Mouse (Mus musculus): ENCODE measurements around the gene Timp2. TPM values are rescaled to one million over a fixed set of nuclear protein-coding genes. Genes with fewer than 3 reads are reported as not detected.
"Not testable (repeated sequence)": the region's sequence is repeated elsewhere in the genome, so short reads cannot be mapped to it uniquely, and the experiment has no call there.

Gene Timp2
- polyA plus RNA-seq, 1 experiment, result 78.8 TPM

DNA sequence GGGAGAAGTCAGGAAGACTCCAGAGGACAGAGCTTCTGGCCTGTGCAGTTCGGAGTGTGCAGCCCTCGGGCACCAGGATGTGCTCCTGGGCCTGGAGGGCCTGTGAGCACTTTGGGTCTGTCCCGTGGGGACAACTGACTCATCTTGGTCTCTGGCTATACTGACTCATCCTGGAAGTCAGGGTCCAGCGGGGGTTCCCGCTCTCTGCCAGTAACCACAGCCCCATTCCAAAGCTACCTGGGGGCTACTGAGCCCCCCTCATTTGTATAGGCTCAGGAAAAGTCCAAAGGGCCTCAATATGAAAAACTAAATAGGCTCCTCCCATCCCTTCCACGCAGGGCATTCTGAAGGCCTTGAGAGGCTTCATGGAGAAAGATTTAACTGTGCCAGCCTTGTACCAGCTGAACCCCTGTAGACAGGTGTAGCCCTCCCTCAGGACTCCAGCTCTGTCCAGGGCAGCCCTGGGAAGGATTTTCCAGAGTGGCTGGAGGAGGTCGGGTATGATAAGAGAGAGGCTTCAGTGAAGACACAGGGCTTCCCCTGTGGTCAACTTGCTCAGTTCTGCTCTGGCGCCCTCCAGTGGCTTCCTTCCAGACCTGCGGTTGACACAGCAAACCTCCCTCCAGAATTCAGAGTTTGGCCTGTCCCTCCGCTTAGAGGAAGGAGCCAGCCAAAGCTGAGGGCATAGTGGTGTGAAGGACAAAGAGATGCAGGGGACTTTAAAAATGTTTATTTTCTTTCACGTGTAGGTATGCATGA is 23.9 kb upstream of the Timp2 start:
- WGBS, result 52% methylated on average over 11 of the region's 11 CpGs
- no peaks in the 10 kb centered on the region for H3K27me3 ChIP-seq (ENCODE audit: control insufficient read depth, insufficient read depth, low read length)
- H3K36me3 ChIP-seq (ENCODE audit: control insufficient read depth, insufficient read depth, low read length), result no peaks in the 10 kb centered on the region
- H3K27ac ChIP-seq (ENCODE audit: control insufficient read depth, insufficient read depth, low read length), result no peak overlapping the region
- no peaks in the 10 kb centered on the region for H3K4me1 ChIP-seq (replicated peaks; ENCODE audit: control insufficient read depth, insufficient read depth, low read length)
- no peak overlapping the region for H3K4me3 ChIP-seq (ENCODE audit: control insufficient read depth, insufficient read depth, low read length)
- TF ChIP-seq CTCF (IDR thresholded peaks at IDR 0.05; ENCODE audit: borderline replicate concordance, control insufficient read depth, extremely low read depth, insufficient read depth, low read length, poor library complexity), result peak; percentile 77
- TF ChIP-seq POLR2A (IDR thresholded peaks at IDR 0.05; ENCODE audit: control insufficient read depth, extremely low read depth, insufficient read depth, low read length, poor library complexity), result no peak
- peak; percentile 82 for DNase-seq

DNA sequence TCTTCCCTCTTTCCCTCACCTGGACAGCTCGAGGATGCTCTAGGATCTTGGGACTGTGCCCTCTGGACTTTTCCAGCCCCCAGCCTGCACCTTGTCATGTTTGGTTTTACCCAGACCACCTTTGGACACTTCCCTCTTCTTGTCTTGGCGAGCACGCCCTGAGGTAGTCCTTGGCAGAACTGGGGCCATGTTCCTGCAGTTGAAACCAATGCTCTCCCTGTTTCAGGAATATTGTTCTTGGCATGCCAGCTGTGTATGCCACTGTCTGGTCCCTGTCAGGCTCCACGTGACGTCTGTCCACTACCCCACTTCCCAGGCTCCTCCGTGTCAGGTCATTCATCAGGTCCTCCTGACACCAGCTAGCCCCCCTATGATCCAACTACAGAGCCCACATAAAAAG is 23.1 kb upstream of the Timp2 start:
- Histone ChIP-seq H3K4me3 (ENCODE audit: control insufficient read depth, insufficient read depth, low read length) (no peak overlapping the region), H3K36me3 (ENCODE audit: control insufficient read depth, insufficient read depth, low read length) (no peaks in the 10 kb centered on the region), H3K27ac (ENCODE audit: control insufficient read depth, insufficient read depth, low read length) (no peak overlapping the region), H3K4me1 (replicated peaks; ENCODE audit: control insufficient read depth, insufficient read depth, low read length) (no peaks in the 10 kb centered on the region), H3K27me3 (ENCODE audit: control insufficient read depth, insufficient read depth, low read length) (no peaks in the 10 kb centered on the region)
- WGBS, result 97% methylated on average over 6 of the region's 6 CpGs
- no peak for TF ChIP-seq CTCF (IDR thresholded peaks at IDR 0.05; ENCODE audit: borderline replicate concordance, control insufficient read depth, extremely low read depth, insufficient read depth, low read length, poor library complexity)
- TF ChIP-seq POLR2A (IDR thresholded peaks at IDR 0.05; ENCODE audit: control insufficient read depth, extremely low read depth, insufficient read depth, low read length, poor library complexity), result no peak
- no peak for DNase-seq

DNA sequence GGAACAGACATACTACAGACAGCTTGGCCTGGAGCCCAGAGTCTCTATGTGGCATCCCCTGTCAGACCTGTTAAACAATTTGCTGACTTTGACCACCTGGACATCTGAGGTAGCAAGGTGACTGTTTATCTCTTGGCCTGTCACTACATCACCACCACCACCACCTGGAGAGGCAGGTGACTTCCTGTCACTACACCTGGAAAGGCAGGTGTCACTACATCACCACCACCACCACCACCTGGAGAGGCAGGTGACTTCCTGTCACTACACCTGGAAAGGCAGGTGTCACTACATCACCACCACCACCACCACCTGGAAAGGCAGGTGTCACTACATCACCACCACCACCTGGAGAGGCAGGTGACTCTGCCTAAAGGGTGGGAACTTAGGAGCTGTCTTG is 20.8 kb upstream of the Timp2 start:
- not testable (repeated sequence) for DNase-seq; H3K27ac ChIP-seq (ENCODE audit: control insufficient read depth, insufficient read depth, low read length)

DNA sequence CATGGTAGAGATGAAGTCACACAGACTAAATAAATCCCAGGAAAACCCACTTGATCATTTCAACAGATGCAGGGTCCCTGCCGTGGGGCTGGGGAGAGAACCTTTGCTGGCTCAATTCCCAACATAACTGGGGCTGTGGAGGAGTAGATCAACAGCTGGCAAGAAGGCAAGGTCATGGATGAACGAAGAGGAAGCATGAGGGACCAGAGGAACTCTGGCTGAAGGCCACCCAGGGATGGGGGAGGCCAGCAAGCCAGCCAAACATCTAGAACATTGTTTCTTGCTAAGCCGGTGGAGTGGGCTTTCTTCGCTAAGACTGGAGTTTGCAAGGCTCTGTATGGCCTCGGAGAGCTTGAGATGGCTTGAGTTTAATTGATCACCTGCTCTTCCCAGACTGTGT is 20.3 kb upstream of the Timp2 start:
- TF ChIP-seq CTCF (IDR thresholded peaks at IDR 0.05; ENCODE audit: borderline replicate concordance, control insufficient read depth, extremely low read depth, insufficient read depth, low read length, poor library complexity) (no peak), POLR2A (IDR thresholded peaks at IDR 0.05; ENCODE audit: control insufficient read depth, extremely low read depth, insufficient read depth, low read length, poor library complexity) (no peak)
- no peaks in the 10 kb centered on the region for H3K27me3 ChIP-seq (ENCODE audit: control insufficient read depth, insufficient read depth, low read length)
- no peaks in the 10 kb centered on the region for H3K36me3 ChIP-seq (ENCODE audit: control insufficient read depth, insufficient read depth, low read length)
- 91% methylated on average over 5 of the region's 5 CpGs for WGBS
- no peak overlapping the region for H3K27ac ChIP-seq (ENCODE audit: control insufficient read depth, insufficient read depth, low read length)
- DNase-seq, result no peak
- no peak overlapping the region for H3K4me3 ChIP-seq (ENCODE audit: control insufficient read depth, insufficient read depth, low read length)
- H3K4me1 ChIP-seq (replicated peaks; ENCODE audit: control insufficient read depth, insufficient read depth, low read length), result no peaks in the 10 kb centered on the region

More for the DNA sequence above, 20.8 kb upstream of the Timp2 start:
- H3K4me3 ChIP-seq (ENCODE audit: control insufficient read depth, insufficient read depth, low read length); H3K27me3 ChIP-seq (ENCODE audit: control insufficient read depth, insufficient read depth, low read length); H3K36me3 ChIP-seq (ENCODE audit: control insufficient read depth, insufficient read depth, low read length); H3K4me1 ChIP-seq (replicated peaks; ENCODE audit: control insufficient read depth, insufficient read depth, low read length): not testable (repeated sequence)

DNA sequence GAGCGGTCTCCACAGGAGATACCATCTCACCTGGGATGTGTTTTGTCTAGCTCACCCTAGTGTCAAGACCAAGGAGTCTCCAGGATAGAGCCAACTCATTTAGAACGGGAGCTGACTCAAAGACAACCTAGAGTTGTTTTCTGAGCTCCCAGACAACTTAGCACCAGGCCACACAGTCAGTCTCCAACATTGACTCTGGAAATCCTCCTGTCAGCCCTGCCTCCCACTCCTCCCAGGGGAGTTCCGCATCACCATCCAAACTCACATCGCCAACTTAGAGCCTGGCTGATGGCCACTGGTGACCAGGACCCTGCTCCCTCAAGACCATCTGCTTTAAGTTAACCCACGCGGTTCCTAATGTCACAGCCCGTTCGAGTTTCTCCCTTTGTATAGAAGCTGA is 19.9 kb upstream of the Timp2 start:
- Histone ChIP-seq H3K27me3 (ENCODE audit: control insufficient read depth, insufficient read depth, low read length) (no peaks in the 10 kb centered on the region), H3K27ac (ENCODE audit: control insufficient read depth, insufficient read depth, low read length) (no peak overlapping the region), H3K36me3 (ENCODE audit: control insufficient read depth, insufficient read depth, low read length) (no peaks in the 10 kb centered on the region), H3K4me3 (ENCODE audit: control insufficient read depth, insufficient read depth, low read length) (no peak overlapping the region), H3K4me1 (replicated peaks; ENCODE audit: control insufficient read depth, insufficient read depth, low read length) (no peaks in the 10 kb centered on the region)
- no peak for DNase-seq
- 95% methylated on average over 8 of the region's 8 CpGs for WGBS
- TF ChIP-seq POLR2A (IDR thresholded peaks at IDR 0.05; ENCODE audit: control insufficient read depth, extremely low read depth, insufficient read depth, low read length, poor library complexity), result no peak
- no peak for TF ChIP-seq CTCF (IDR thresholded peaks at IDR 0.05; ENCODE audit: borderline replicate concordance, control insufficient read depth, extremely low read depth, insufficient read depth, low read length, poor library complexity)

DNA sequence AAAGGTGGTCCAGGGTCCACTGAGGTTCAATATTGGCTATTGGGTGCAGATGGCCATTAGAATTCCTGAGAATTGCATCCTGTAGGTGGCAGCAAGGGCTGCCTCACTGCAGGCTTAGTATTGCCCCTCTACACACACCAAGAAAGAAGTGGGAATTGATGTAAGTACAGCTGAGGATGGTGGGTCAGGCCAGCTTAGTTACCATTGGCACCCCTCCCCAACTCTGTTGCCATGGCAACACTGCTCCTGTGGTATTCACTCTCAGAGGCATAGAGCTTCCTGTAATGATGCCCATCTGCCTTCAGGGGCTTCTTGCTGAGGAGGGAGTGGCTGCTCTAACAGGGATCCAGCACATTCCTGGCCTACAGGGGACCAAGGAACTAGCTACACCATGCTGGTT is 19.5 kb upstream of the Timp2 start:
- no peaks in the 10 kb centered on the region for H3K4me1 ChIP-seq (replicated peaks; ENCODE audit: control insufficient read depth, insufficient read depth, low read length)
- no peaks in the 10 kb centered on the region for H3K36me3 ChIP-seq (ENCODE audit: control insufficient read depth, insufficient read depth, low read length)
- DNase-seq, result no peak
- no peak overlapping the region for H3K27ac ChIP-seq (ENCODE audit: control insufficient read depth, insufficient read depth, low read length)
- no peak overlapping the region for H3K4me3 ChIP-seq (ENCODE audit: control insufficient read depth, insufficient read depth, low read length)
- H3K27me3 ChIP-seq (ENCODE audit: control insufficient read depth, insufficient read depth, low read length), result no peaks in the 10 kb centered on the region
- TF ChIP-seq CTCF (IDR thresholded peaks at IDR 0.05; ENCODE audit: borderline replicate concordance, control insufficient read depth, extremely low read depth, insufficient read depth, low read length, poor library complexity) (no peak), POLR2A (IDR thresholded peaks at IDR 0.05; ENCODE audit: control insufficient read depth, extremely low read depth, insufficient read depth, low read length, poor library complexity) (no peak)

DNA sequence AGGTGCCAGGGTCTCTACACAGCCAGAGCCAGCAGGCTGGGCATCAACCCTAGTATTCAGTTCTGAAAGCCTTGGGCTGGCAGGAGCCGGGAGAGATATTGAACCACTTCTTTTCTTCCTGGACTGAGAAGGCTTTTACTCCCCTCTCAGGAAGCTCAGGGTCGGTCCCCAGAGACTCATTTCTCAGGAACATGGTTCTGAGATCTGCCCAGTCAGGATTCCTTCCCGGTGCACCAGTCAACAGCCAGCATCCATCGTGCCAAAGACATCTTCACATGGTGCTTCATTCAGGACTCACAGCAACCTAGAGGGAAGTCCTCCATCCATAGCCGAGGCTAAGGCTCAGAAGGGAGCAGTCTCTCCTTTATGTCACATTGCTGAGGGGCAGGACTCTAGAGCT is 19.0 kb upstream of the Timp2 start:
- no peaks in the 10 kb centered on the region for H3K36me3 ChIP-seq (ENCODE audit: control insufficient read depth, insufficient read depth, low read length)
- no peak overlapping the region for H3K27ac ChIP-seq (ENCODE audit: control insufficient read depth, insufficient read depth, low read length)
- no peak overlapping the region for H3K4me3 ChIP-seq (ENCODE audit: control insufficient read depth, insufficient read depth, low read length)
- TF ChIP-seq POLR2A (IDR thresholded peaks at IDR 0.05; ENCODE audit: control insufficient read depth, extremely low read depth, insufficient read depth, low read length, poor library complexity), result no peak
- no peak for TF ChIP-seq CTCF (IDR thresholded peaks at IDR 0.05; ENCODE audit: borderline replicate concordance, control insufficient read depth, extremely low read depth, insufficient read depth, low read length, poor library complexity)
- 85% methylated on average over 5 of the region's 5 CpGs for whole genome bisulfite sequencing
- H3K4me1 ChIP-seq (replicated peaks; ENCODE audit: control insufficient read depth, insufficient read depth, low read length), result no peaks in the 10 kb centered on the region
- no peaks in the 10 kb centered on the region for H3K27me3 ChIP-seq (ENCODE audit: control insufficient read depth, insufficient read depth, low read length)
- no peak for DNase-seq
